Mouse (Mus musculus) lung, postnatal 0 days (tissue): Measurements from ENCODE around the gene Pik3c2b.

Source experiments
- CTCF ChIP-seq: IDR thresholded peaks from 2 replicates; pipeline ENCODE4 v1.5.1; 2016; ENCODE audit warnings: antibody characterized with exemption, mild to moderate bottlenecking
- EP300 ChIP-seq: IDR thresholded peaks from 2 replicates; pipeline ENCODE4 v1.6.1; 2016; ENCODE audit warnings: antibody characterized with exemption, mild to moderate bottlenecking, control low read depth

- no peak for TF ChIP-seq CTCF
- no peak for TF ChIP-seq EP300
These were observed 15.7 kb upstream of the Pik3c2b start for GRCm38 (mm10) chr1:133029744-133030143.
